In the genomic region with DNA sequence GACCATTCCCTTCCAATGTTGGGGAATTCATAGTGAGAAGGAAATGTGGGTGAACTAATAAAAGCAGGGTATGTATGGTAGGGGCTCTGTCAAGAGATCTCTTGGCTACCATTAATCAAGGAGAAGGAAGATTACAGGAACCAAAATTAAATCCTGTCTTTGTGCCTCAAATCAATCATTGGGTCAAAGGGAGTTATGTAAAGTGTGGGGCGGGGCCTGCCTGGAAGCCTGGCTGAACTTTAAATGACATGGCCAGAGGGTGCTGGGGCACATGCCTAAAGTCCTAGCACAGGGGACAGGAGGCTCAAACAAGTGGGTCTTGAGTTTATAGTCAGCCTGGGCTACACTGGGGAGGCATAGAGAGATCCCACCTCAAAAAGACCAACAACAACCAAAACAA, we compare ENCODE assay signal across 11 mouse cellular contexts.
"Had no signal": no experiment of that assay in that cellular context is flagged by ENCODE, and none has a peak within 500 bp of the region (broad histone marks: within the 10 kb centered on the region; RNA-seq: fewer than 3 reads in every experiment).

No protein-coding gene starts in this region.

- H3K4me3 ChIP-seq: kidney, embryonic 15.5 days; limb, embryonic 13.5 days; liver, embryonic 13.5 days; midbrain, embryonic 13.5 days; stomach, embryonic 15.5 days had no signal

- H3K27me3 ChIP-seq: kidney, embryonic 15.5 days; liver, embryonic 13.5 days; midbrain, embryonic 13.5 days; stomach, embryonic 15.5 days had no signal

- DNase-seq: kidney, postnatal 14 days; liver, embryonic 13.5 days; lung, adult 18-20 months; right cerebral cortex, postnatal 14 days; thymus, adult 2 months; thymus, postnatal 25 days had no signal

- H3K9me3 ChIP-seq: kidney, embryonic 15.5 days; limb, embryonic 13.5 days; liver, embryonic 13.5 days; stomach, embryonic 15.5 days had no signal

- H3K4me1 ChIP-seq: liver, embryonic 13.5 days had no signal

- H3K36me3 ChIP-seq: kidney, embryonic 15.5 days; limb, embryonic 13.5 days; liver, embryonic 13.5 days; midbrain, embryonic 13.5 days; stomach, embryonic 15.5 days had no signal

- H3K9ac ChIP-seq: kidney, embryonic 15.5 days; limb, embryonic 13.5 days; liver, embryonic 13.5 days; midbrain, embryonic 13.5 days; stomach, embryonic 15.5 days had no signal

- ATAC-seq: intestine, postnatal 0 days; midbrain, embryonic 13.5 days had no signal

- H3K4me2 ChIP-seq: kidney, embryonic 15.5 days; limb, embryonic 13.5 days; liver, embryonic 13.5 days; midbrain, embryonic 13.5 days; stomach, embryonic 15.5 days had no signal

- H3K27ac ChIP-seq: limb, embryonic 13.5 days; liver, embryonic 13.5 days; midbrain, embryonic 13.5 days; stomach, embryonic 15.5 days had no signal
